Mouse (Mus musculus): ENCODE measurements around the gene Tuft1.
A peak's percentile ranks its signal among the peaks of the same experiment; 100 is the strongest.
"Not testable (repeated sequence)": the region's sequence is repeated elsewhere in the genome, so short reads cannot be mapped to it uniquely, and the experiment has no call there.

The Tuft1 gene

GRCm38 (mm10) chr3:94659142-94659748, 573 bp upstream of the Tuft1 start:
- not testable (repeated sequence) for DNase-seq

- not testable (repeated sequence) for DNase-seq
Observed at GRCm38 (mm10) chr3:94657852-94658739, 576 bp downstream of the Tuft1 start.

- not testable (repeated sequence) for DNase-seq
Observed at GRCm38 (mm10) chr3:94653967-94654366, 4.7 kb downstream of the Tuft1 start.

GRCm38 (mm10) chr3:94650409-94650808, 8.3 kb downstream of the Tuft1 start:
- no peak for DNase-seq

GRCm38 (mm10) chr3:94648755-94649590, 9.7 kb downstream of the Tuft1 start:
- no peak for DNase-seq

GRCm38 (mm10) chr3:94642495-94643162, 16.0 kb downstream of the Tuft1 start, which contains the start of gene Gm10972:
Gene Gm10972, plus strand, starts transcription at chr3:94643112.
- DNase-seq: not testable (repeated sequence)

GRCm38 (mm10) chr3:94629876-94630275, 28.8 kb downstream of the Tuft1 start:
- no peak for DNase-seq

- DNase-seq: no peak
Observed at GRCm38 (mm10) chr3:94628712-94629111, 30.0 kb downstream of the Tuft1 start.

- no peak for DNase-seq
Observed at GRCm38 (mm10) chr3:94624281-94624680, 34.4 kb downstream of the Tuft1 start.

GRCm38 (mm10) chr3:94622550-94622949, 36.1 kb downstream of the Tuft1 start:
- no peak for DNase-seq

- DNase-seq: no peak
Observed at GRCm38 (mm10) chr3:94621740-94622507, 36.7 kb downstream of the Tuft1 start.

- DNase-seq: no peak
Observed at GRCm38 (mm10) chr3:94616717-94617116, 42.0 kb downstream of the Tuft1 start.

- no peak for DNase-seq
Observed at GRCm38 (mm10) chr3:94613258-94613878, 45.3 kb downstream of the Tuft1 start.

GRCm38 (mm10) chr3:94612274-94612673, 46.4 kb downstream of the Tuft1 start:
- DNase-seq: no peak

GRCm38 (mm10) chr3:94611834-94612233, 46.8 kb downstream of the Tuft1 start:
- no peak for DNase-seq

- DNase-seq: no peak
Observed at GRCm38 (mm10) chr3:94611343-94611742, 47.3 kb downstream of the Tuft1 start.

- DNase-seq: no peak
Observed at GRCm38 (mm10) chr3:94610581-94610980, 48.1 kb downstream of the Tuft1 start.

GRCm38 (mm10) chr3:94609621-94610020, 49.1 kb downstream of the Tuft1 start:
- DNase-seq: no peak

GRCm38 (mm10) chr3:94601959-94602358, 56.7 kb downstream of the Tuft1 start:
- peak; percentile 32 for DNase-seq

GRCm38 (mm10) chr3:94597224-94597779, 61.4 kb downstream of the Tuft1 start:
- DNase-seq: no peak

- DNase-seq: no peak
Observed at GRCm38 (mm10) chr3:94595871-94596287, 62.8 kb downstream of the Tuft1 start.

Data from right cerebral cortex, postnatal 4 days (tissue).